Mouse (Mus musculus): ENCODE data around the gene Ryr3. TPM values are rescaled to one million over a fixed set of nuclear protein-coding genes. Genes with fewer than 3 reads are reported as not detected.

The Ryr3 gene
- polyA plus RNA-seq, 1 experiment, result 5.3 TPM

GRCm38 (mm10) chr2:113049831-113050230, 167.1 kb downstream of the Ryr3 start:
- Histone ChIP-seq H3K4me2 (ENCODE audit: low read depth) (no peak overlapping the region), H3K36me3 (ENCODE audit: control insufficient read depth, insufficient read depth) (no peaks in the 10 kb centered on the region), H3K27me3 (ENCODE audit: control insufficient read depth, insufficient read depth, insufficient read length) (no peaks in the 10 kb centered on the region), H3K4me3 (no peak overlapping the region), H3K79me2 (ENCODE audit: control insufficient read depth, insufficient read depth) (no peaks in the 10 kb centered on the region), H3ac (ENCODE audit: control insufficient read depth, insufficient read length) (no peak overlapping the region)
- no peak for TF ChIP-seq REST (IDR thresholded peaks at IDR 0.05; ENCODE audit: insufficient read depth, insufficient read length)
- TF ChIP-seq USF1 (IDR thresholded peaks at IDR 0.05; ENCODE audit: low read depth), result no peak
- TF ChIP-seq CEBPB (IDR thresholded peaks at IDR 0.05; ENCODE audit: insufficient read depth, poor library complexity, severe bottlenecking), result no peak
- no peak for TF ChIP-seq MYOD1 (IDR thresholded peaks at IDR 0.05; ENCODE audit: control insufficient read depth in 1 of 3, insufficient read length in 2 of 3, low read depth in 2 of 3)
- no peak for TF ChIP-seq SRF (IDR thresholded peaks at IDR 0.05; ENCODE audit: control insufficient read depth, insufficient read length, low read depth)
- TF ChIP-seq TCF12 (IDR thresholded peaks at IDR 0.05; ENCODE audit: insufficient read depth, poor library complexity, severe bottlenecking), result no peak
- no peak for TF ChIP-seq POLR2AphosphoS2 (IDR thresholded peaks at IDR 0.05; ENCODE audit: insufficient read length, low read depth)
- no peak for TF ChIP-seq MAX (IDR thresholded peaks at IDR 0.05; ENCODE audit: low read depth)
- TF ChIP-seq TCF3 (IDR thresholded peaks at IDR 0.05; ENCODE audit: insufficient read length, low read depth), result no peak
- no peak for TF ChIP-seq POLR2A (IDR thresholded peaks at IDR 0.05; ENCODE audit: insufficient read length, low read depth)
- TF ChIP-seq E2F4 (IDR thresholded peaks at IDR 0.05; ENCODE audit: insufficient read depth), result no peak
- TF ChIP-seq MYOG (IDR thresholded peaks at IDR 0.05; ENCODE audit: control insufficient read depth in 1 of 3, insufficient read depth in 1 of 3, insufficient read length in 2 of 3, low read depth in 2 of 3), result no peak

GRCm38 (mm10) chr2:113036550-113036949, 180.3 kb downstream of the Ryr3 start:
- no peak overlapping the region for H3ac ChIP-seq (ENCODE audit: control insufficient read depth, insufficient read length)
- H3K79me2 ChIP-seq (ENCODE audit: control insufficient read depth, insufficient read depth), result no peaks in the 10 kb centered on the region
- H3K4me3 ChIP-seq, result no peak overlapping the region
- TF ChIP-seq REST (IDR thresholded peaks at IDR 0.05; ENCODE audit: insufficient read depth, insufficient read length), result no peak
- TF ChIP-seq POLR2AphosphoS2 (IDR thresholded peaks at IDR 0.05; ENCODE audit: insufficient read length, low read depth), result no peak
- no peak for TF ChIP-seq CEBPB (IDR thresholded peaks at IDR 0.05; ENCODE audit: insufficient read depth, poor library complexity, severe bottlenecking)
- TF ChIP-seq MAX (IDR thresholded peaks at IDR 0.05; ENCODE audit: low read depth), result no peak
- no peak for TF ChIP-seq TCF12 (IDR thresholded peaks at IDR 0.05; ENCODE audit: insufficient read depth, poor library complexity, severe bottlenecking)
- no peak for TF ChIP-seq MYOG (IDR thresholded peaks at IDR 0.05; ENCODE audit: control insufficient read depth in 1 of 3, insufficient read depth in 1 of 3, insufficient read length in 2 of 3, low read depth in 2 of 3)
- no peak for TF ChIP-seq MYOD1 (IDR thresholded peaks at IDR 0.05; ENCODE audit: control insufficient read depth in 1 of 3, insufficient read length in 2 of 3, low read depth in 2 of 3)
- no peaks in the 10 kb centered on the region for H3K27me3 ChIP-seq (ENCODE audit: control insufficient read depth, insufficient read depth, insufficient read length)
- H3K4me2 ChIP-seq (ENCODE audit: low read depth), result no peak overlapping the region
- H3K36me3 ChIP-seq (ENCODE audit: control insufficient read depth, insufficient read depth), result no peaks in the 10 kb centered on the region

GRCm38 (mm10) chr2:113030689-113031088, 186.2 kb downstream of the Ryr3 start:
- no peak for TF ChIP-seq POLR2A (IDR thresholded peaks at IDR 0.05; ENCODE audit: insufficient read length, low read depth)
- no peak for TF ChIP-seq MAX (IDR thresholded peaks at IDR 0.05; ENCODE audit: low read depth)
- peak; percentile 94 for TF ChIP-seq TCF3 (IDR thresholded peaks at IDR 0.05; ENCODE audit: insufficient read length, low read depth)
- no peak for TF ChIP-seq REST (IDR thresholded peaks at IDR 0.05; ENCODE audit: insufficient read depth, insufficient read length)
- no peak for TF ChIP-seq POLR2AphosphoS2 (IDR thresholded peaks at IDR 0.05; ENCODE audit: insufficient read length, low read depth)
- TF ChIP-seq E2F4 (IDR thresholded peaks at IDR 0.05; ENCODE audit: insufficient read depth), result no peak
- TF ChIP-seq USF1 (IDR thresholded peaks at IDR 0.05; ENCODE audit: low read depth), result no peak
- no peak for TF ChIP-seq CEBPB (IDR thresholded peaks at IDR 0.05; ENCODE audit: insufficient read depth, poor library complexity, severe bottlenecking)
- peak; percentile 79 to 98 (median 93) for TF ChIP-seq MYOG (IDR thresholded peaks at IDR 0.05; ENCODE audit: control insufficient read depth in 1 of 3, insufficient read depth in 1 of 3, insufficient read length in 2 of 3, low read depth in 2 of 3)
- peak; percentile 57 for TF ChIP-seq SRF (IDR thresholded peaks at IDR 0.05; ENCODE audit: control insufficient read depth, insufficient read length, low read depth)
- TF ChIP-seq TCF12 (IDR thresholded peaks at IDR 0.05; ENCODE audit: insufficient read depth, poor library complexity, severe bottlenecking), result peak; percentile 95
- peak; percentile 38 to 97 (median 96) for TF ChIP-seq MYOD1 (IDR thresholded peaks at IDR 0.05; ENCODE audit: control insufficient read depth in 1 of 3, insufficient read length in 2 of 3, low read depth in 2 of 3)
- Histone ChIP-seq H3ac (ENCODE audit: control insufficient read depth, insufficient read length) (no peak overlapping the region), H3K27me3 (ENCODE audit: control insufficient read depth, insufficient read depth, insufficient read length) (no peaks in the 10 kb centered on the region), H3K4me2 (ENCODE audit: low read depth) (no peak overlapping the region), H3K79me2 (ENCODE audit: control insufficient read depth, insufficient read depth) (no peaks in the 10 kb centered on the region), H3K4me3 (no peak overlapping the region), H3K36me3 (ENCODE audit: control insufficient read depth, insufficient read depth) (no peaks in the 10 kb centered on the region)

- H3K79me2 ChIP-seq (ENCODE audit: control insufficient read depth, insufficient read depth), result no peaks in the 10 kb centered on the region
- TF ChIP-seq USF1 (IDR thresholded peaks at IDR 0.05; ENCODE audit: low read depth) (no peak), E2F4 (IDR thresholded peaks at IDR 0.05; ENCODE audit: insufficient read depth) (no peak), TCF3 (IDR thresholded peaks at IDR 0.05; ENCODE audit: insufficient read length, low read depth) (no peak), REST (IDR thresholded peaks at IDR 0.05; ENCODE audit: insufficient read depth, insufficient read length) (no peak), MYOD1 (IDR thresholded peaks at IDR 0.05; ENCODE audit: control insufficient read depth in 1 of 3, insufficient read length in 2 of 3, low read depth in 2 of 3) (peak in 1 of 3 experiments; percentile 7)
- H3K27me3 ChIP-seq (ENCODE audit: control insufficient read depth, insufficient read depth, insufficient read length), result no peaks in the 10 kb centered on the region
- no peaks in the 10 kb centered on the region for H3K36me3 ChIP-seq (ENCODE audit: control insufficient read depth, insufficient read depth)
- peak overlapping the region; percentile 1 for H3K4me2 ChIP-seq (ENCODE audit: low read depth)
- no peak overlapping the region for H3ac ChIP-seq (ENCODE audit: control insufficient read depth, insufficient read length)
- H3K4me3 ChIP-seq, result no peak overlapping the region
Observed at GRCm38 (mm10) chr2:113019896-113020295, 197.0 kb downstream of the Ryr3 start.

GRCm38 (mm10) chr2:113018278-113018677, 198.6 kb downstream of the Ryr3 start:
- TF ChIP-seq TCF12 (IDR thresholded peaks at IDR 0.05; ENCODE audit: insufficient read depth, poor library complexity, severe bottlenecking), result no peak
- TF ChIP-seq USF1 (IDR thresholded peaks at IDR 0.05; ENCODE audit: low read depth), result no peak
- no peak for TF ChIP-seq TCF3 (IDR thresholded peaks at IDR 0.05; ENCODE audit: insufficient read length, low read depth)
- no peak for TF ChIP-seq MYOG (IDR thresholded peaks at IDR 0.05; ENCODE audit: control insufficient read depth in 1 of 3, insufficient read depth in 1 of 3, insufficient read length in 2 of 3, low read depth in 2 of 3)
- no peak for TF ChIP-seq POLR2AphosphoS2 (IDR thresholded peaks at IDR 0.05; ENCODE audit: insufficient read length, low read depth)
- no peak for TF ChIP-seq CEBPB (IDR thresholded peaks at IDR 0.05; ENCODE audit: insufficient read depth, poor library complexity, severe bottlenecking)
- no peak for TF ChIP-seq E2F4 (IDR thresholded peaks at IDR 0.05; ENCODE audit: insufficient read depth)
- TF ChIP-seq MYOD1 (IDR thresholded peaks at IDR 0.05; ENCODE audit: control insufficient read depth in 1 of 3, insufficient read length in 2 of 3, low read depth in 2 of 3), result no peak
- no peak for TF ChIP-seq REST (IDR thresholded peaks at IDR 0.05; ENCODE audit: insufficient read depth, insufficient read length)
- no peak for TF ChIP-seq POLR2A (IDR thresholded peaks at IDR 0.05; ENCODE audit: insufficient read length, low read depth)
- no peak for TF ChIP-seq MAX (IDR thresholded peaks at IDR 0.05; ENCODE audit: low read depth)
- no peak for TF ChIP-seq SRF (IDR thresholded peaks at IDR 0.05; ENCODE audit: control insufficient read depth, insufficient read length, low read depth)
- H3K27me3 ChIP-seq (ENCODE audit: control insufficient read depth, insufficient read depth, insufficient read length), result no peaks in the 10 kb centered on the region
- no peaks in the 10 kb centered on the region for H3K36me3 ChIP-seq (ENCODE audit: control insufficient read depth, insufficient read depth)
- no peak overlapping the region for H3K4me3 ChIP-seq
- no peak overlapping the region for H3ac ChIP-seq (ENCODE audit: control insufficient read depth, insufficient read length)
- H3K79me2 ChIP-seq (ENCODE audit: control insufficient read depth, insufficient read depth), result no peaks in the 10 kb centered on the region
- H3K4me2 ChIP-seq (ENCODE audit: low read depth), result no peak overlapping the region

All from myocyte (in vitro differentiated cells).